In genomic region chr9:96353799-96354198, GRCm38 (mm10) we compare ENCODE assay signal across 9 mouse cellular contexts. TPM values are rescaled to one million over a fixed set of nuclear protein-coding genes. Genes with fewer than 3 reads are reported as not detected.
DNase-seq lines count a peak whose midpoint lies in the region; ATAC-seq and TF ChIP-seq lines count a peak whose summit lies in the region.
"Had no signal": no experiment of that assay in that cellular context is flagged by ENCODE, and none has a peak within 500 bp of the region (broad histone marks: within the 10 kb centered on the region; RNA-seq: fewer than 3 reads in every experiment).

No protein-coding gene starts in this region.

- 65% methylated on average over 8 of the region's 8 CpGs for WGBS in midbrain, postnatal 0 days
- 74% methylated on average over 8 of the region's 8 CpGs for WGBS in midbrain, embryonic 16.5 days
- 29% methylated on average over 8 of the region's 8 CpGs for WGBS in heart, embryonic 15.5 days
- 64% methylated on average over 8 of the region's 8 CpGs for WGBS in spleen, adult 2 months

- TF ChIP-seq CTCF in midbrain, postnatal 0 days (IDR thresholded peaks at IDR 0.05), result no peak
- no peak for TF ChIP-seq CTCF in spleen, adult 2 months (IDR thresholded peaks at IDR 0.05; ENCODE audit: extremely low read depth, insufficient read depth, insufficient read length, insufficient replicate concordance)

- 0 out of 2 replicates have a peak, but pooled peaks cover 2% of the 10 kb centered on the region for H3K4me1 ChIP-seq in midbrain, postnatal 0 days (ENCODE audit: insufficient read depth, low read length)
- H3K4me1 ChIP-seq in midbrain, embryonic 16.5 days (ENCODE audit: control insufficient read depth, insufficient read depth, low read length), result peaks cover 4% of the 10 kb centered on the region; the same call in 1 of the 2 replicates
- H3K4me1 ChIP-seq in heart, embryonic 15.5 days (replicated peaks), result peaks cover 29% of the 10 kb centered on the region
- peaks cover 4% of the 10 kb centered on the region for H3K4me1 ChIP-seq in spleen, adult 2 months (ENCODE audit: control insufficient read depth, insufficient read depth, insufficient read length)
- H3K4me1 ChIP-seq: midbrain, embryonic 12.5 days had no signal

- ATAC-seq in midbrain, postnatal 0 days (ENCODE audit: low FRiP score), result no peak
- ATAC-seq in midbrain, embryonic 16.5 days, result no peak
- peak; percentile 31; the same call in 1 of the 2 replicates for ATAC-seq in heart, embryonic 15.5 days (replicated peaks; ENCODE audit: insufficient number of reproducible peaks, insufficient read depth, low FRiP score, low read depth)
- ATAC-seq in granulocyte monocyte progenitor cell, adult 5-6 weeks (replicated peaks; ENCODE audit: poor library complexity, severe bottlenecking), result no peak
- ATAC-seq: intestine, embryonic 16.5 days had no signal

- H3K9me3 ChIP-seq in midbrain, postnatal 0 days (ENCODE audit: low read length), result no peaks in the 10 kb centered on the region
- H3K9me3 ChIP-seq in midbrain, embryonic 16.5 days (replicated peaks; ENCODE audit: control insufficient read depth, low read length, poor library complexity, severe bottlenecking), result no peaks in the 10 kb centered on the region
- H3K9me3 ChIP-seq in heart, embryonic 15.5 days (replicated peaks), result no peaks in the 10 kb centered on the region
- H3K9me3 ChIP-seq: midbrain, embryonic 12.5 days had no signal

- no peaks in the 10 kb centered on the region for H3K27me3 ChIP-seq in midbrain, postnatal 0 days (ENCODE audit: insufficient read depth, low read length)
- H3K27me3 ChIP-seq in midbrain, embryonic 16.5 days (ENCODE audit: control insufficient read depth, insufficient read depth, low read depth, low read length), result no peaks in the 10 kb centered on the region
- H3K27me3 ChIP-seq in heart, embryonic 15.5 days, result no peaks in the 10 kb centered on the region
- H3K27me3 ChIP-seq in spleen, adult 2 months (ENCODE audit: control insufficient read depth, insufficient read depth, low read length), result no peaks in the 10 kb centered on the region
- H3K27me3 ChIP-seq: midbrain, embryonic 12.5 days had no signal

- H3K27ac ChIP-seq in midbrain, postnatal 0 days (ENCODE audit: low read depth, low read length), result no peak overlapping the region
- no peak overlapping the region for H3K27ac ChIP-seq in midbrain, embryonic 16.5 days (ENCODE audit: low read length)
- H3K27ac ChIP-seq in heart, embryonic 15.5 days, result no peak overlapping the region
- peak overlapping the region; percentile 39; the same call in 1 of the 2 replicates for H3K27ac ChIP-seq in spleen, adult 2 months (ENCODE audit: insufficient read depth, low read length)
- H3K27ac ChIP-seq: midbrain, embryonic 12.5 days had no signal

- H3K4me3 ChIP-seq in midbrain, postnatal 0 days (ENCODE audit: low read depth, low read length), result no peak overlapping the region
- no peak overlapping the region for H3K4me3 ChIP-seq in midbrain, embryonic 16.5 days (ENCODE audit: low read depth, low read length)
- no peak overlapping the region for H3K4me3 ChIP-seq in heart, embryonic 15.5 days
- no peak overlapping the region for H3K4me3 ChIP-seq in spleen, adult 2 months (ENCODE audit: extremely low read depth, insufficient read depth, insufficient read length)
- H3K4me3 ChIP-seq: midbrain, embryonic 12.5 days had no signal

- H3K4me2 ChIP-seq in midbrain, postnatal 0 days (ENCODE audit: low read depth, low read length, poor library complexity, severe bottlenecking), result no peak overlapping the region
- H3K4me2 ChIP-seq in midbrain, embryonic 16.5 days (ENCODE audit: low read length), result no peak overlapping the region
- H3K4me2 ChIP-seq in heart, embryonic 15.5 days, result peak overlapping the region; percentile 28; the same call in 1 of the 2 replicates
- H3K4me2 ChIP-seq: midbrain, embryonic 12.5 days had no signal

- peak; percentile 34 for DNase-seq in midbrain, postnatal 0 days (ENCODE audit: low spot score)
- DNase-seq in brain, adult 2 months (ENCODE audit: low read depth, low spot score), result peak; percentile 61
- DNase-seq in spleen, adult 2 months (ENCODE audit: low read depth in 1 of 2, low spot score in 2 of 2), result no peak
- no peak for DNase-seq in urinary bladder, postnatal 10 days (ENCODE audit: low spot score)

- TF ChIP-seq POLR2A in spleen, adult 2 months (IDR thresholded peaks at IDR 0.05; ENCODE audit: low read depth, low read length), result no peak

- no peaks in the 10 kb centered on the region for H3K36me3 ChIP-seq in midbrain, postnatal 0 days (ENCODE audit: insufficient read depth, low read length)
- no peaks in the 10 kb centered on the region for H3K36me3 ChIP-seq in midbrain, embryonic 16.5 days (ENCODE audit: control insufficient read depth, insufficient read depth, low read length)
- H3K36me3 ChIP-seq in heart, embryonic 15.5 days, result no peaks in the 10 kb centered on the region
- no peaks in the 10 kb centered on the region for H3K36me3 ChIP-seq in spleen, adult 2 months (ENCODE audit: control insufficient read depth, insufficient read depth, low read length)

- no peak overlapping the region for H3K9ac ChIP-seq in midbrain, postnatal 0 days (replicated peaks; ENCODE audit: low read length, poor library complexity, severe bottlenecking)
- no peak overlapping the region for H3K9ac ChIP-seq in midbrain, embryonic 16.5 days (ENCODE audit: low read depth, low read length)
- H3K9ac ChIP-seq in heart, embryonic 15.5 days, result no peak overlapping the region
- H3K9ac ChIP-seq: midbrain, embryonic 12.5 days had no signal

RNA-seq across cellular contexts. Expression of gene Atp1b3, which starts 10.4 kb away (rescaled TPM):
- 69.1 and 84.3 TPM in 2 replicates for total RNA-seq in midbrain, postnatal 0 days (2014; rRNA removed)
- polyA plus RNA-seq in midbrain, postnatal 0 days (2015; fragmentation: Nextera tagmentation; extraction: Ambion mirVana), result 188 and 190 TPM in 2 replicates
- polyA plus RNA-seq in midbrain, embryonic 16.5 days (2015; fragmentation: Nextera tagmentation; extraction: Ambion mirVana), result 176 and 181 TPM in 2 replicates
- polyA plus RNA-seq in heart, embryonic 15.5 days (2015; fragmentation: Nextera tagmentation; extraction: Ambion mirVana), result 120 and 130 TPM in 2 replicates
- 68.2 and 118 TPM in 2 replicates for polyA plus RNA-seq in spleen, adult 2 months (2012; rRNA removed)
- total RNA-seq in granulocyte monocyte progenitor cell, adult 5-6 weeks (2014; fragmentation: Nextera tagmentation), result 124 and 164 TPM in 2 replicates
- 125 and 147 TPM in 2 replicates for total RNA-seq in granulocyte monocyte progenitor cell, adult 5-6 weeks (2017)

Comparison
In these comparisons a context has a peak if more than half of its experiments do, and no peak if none do; other contexts are left out.
1. DNase-seq: peak in midbrain, postnatal 0 days (single experiment) and brain, adult 2 months (single experiment); none in spleen, adult 2 months (0 of 2) and urinary bladder, postnatal 10 days (single experiment).